Mouse (Mus musculus): ENCODE results near the gene Sh3bp5.

Sh3bp5 gene

DNA sequence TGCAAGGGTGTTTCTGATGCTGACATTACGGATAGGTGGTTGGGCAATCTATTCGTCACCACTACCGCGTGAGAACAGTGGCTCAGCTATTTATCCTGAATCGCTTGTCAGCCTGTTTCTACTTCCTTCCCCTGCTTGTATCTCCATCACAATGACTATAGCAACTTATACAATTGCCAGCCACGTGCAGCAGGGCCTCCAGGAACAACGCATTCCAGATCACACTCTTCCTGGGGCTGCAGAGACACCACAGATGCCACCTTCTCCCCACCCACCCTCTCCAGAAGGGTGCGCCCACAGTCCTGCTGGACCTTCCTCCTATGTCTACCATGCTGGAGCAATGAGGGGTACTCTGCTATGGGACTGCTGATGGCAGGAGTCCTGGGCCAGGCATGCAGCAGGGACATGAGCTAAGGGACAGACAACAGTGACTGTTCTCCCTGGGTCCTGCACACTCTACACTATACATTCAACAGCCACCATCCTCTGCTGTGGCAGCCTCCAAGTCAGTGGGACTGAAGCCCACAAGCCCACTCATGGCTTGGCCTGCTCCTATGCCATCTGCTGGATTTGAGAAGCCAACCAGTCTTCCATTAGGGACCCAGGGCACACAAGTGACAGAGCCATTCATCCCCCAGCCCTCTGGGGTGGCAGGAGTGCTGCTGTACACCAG lies 42.9 kb downstream of the Sh3bp5 start:
- DNase-seq (ENCODE audit: low spot score) = no peak

DNA sequence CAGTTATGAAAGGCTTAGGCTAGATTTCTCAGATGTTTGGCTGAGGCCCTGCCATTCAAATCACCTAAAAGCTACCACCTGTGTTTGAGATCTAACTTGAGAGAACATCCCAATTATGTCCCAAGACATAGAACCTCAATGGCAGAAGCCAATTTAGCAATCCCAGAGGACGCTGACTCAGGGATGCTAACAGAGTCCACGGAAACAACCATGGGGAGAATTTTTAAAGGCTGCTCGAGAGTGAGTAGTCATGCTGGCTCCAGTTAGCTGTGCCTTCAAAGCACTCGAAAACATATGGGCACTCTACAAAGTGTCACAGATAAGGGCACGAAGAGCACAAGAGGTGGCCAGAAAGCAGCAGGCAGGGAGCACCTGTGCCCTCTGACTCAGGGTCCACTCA lies 43.6 kb downstream of the Sh3bp5 start:
- DNase-seq (ENCODE audit: low spot score) = no peak

DNA sequence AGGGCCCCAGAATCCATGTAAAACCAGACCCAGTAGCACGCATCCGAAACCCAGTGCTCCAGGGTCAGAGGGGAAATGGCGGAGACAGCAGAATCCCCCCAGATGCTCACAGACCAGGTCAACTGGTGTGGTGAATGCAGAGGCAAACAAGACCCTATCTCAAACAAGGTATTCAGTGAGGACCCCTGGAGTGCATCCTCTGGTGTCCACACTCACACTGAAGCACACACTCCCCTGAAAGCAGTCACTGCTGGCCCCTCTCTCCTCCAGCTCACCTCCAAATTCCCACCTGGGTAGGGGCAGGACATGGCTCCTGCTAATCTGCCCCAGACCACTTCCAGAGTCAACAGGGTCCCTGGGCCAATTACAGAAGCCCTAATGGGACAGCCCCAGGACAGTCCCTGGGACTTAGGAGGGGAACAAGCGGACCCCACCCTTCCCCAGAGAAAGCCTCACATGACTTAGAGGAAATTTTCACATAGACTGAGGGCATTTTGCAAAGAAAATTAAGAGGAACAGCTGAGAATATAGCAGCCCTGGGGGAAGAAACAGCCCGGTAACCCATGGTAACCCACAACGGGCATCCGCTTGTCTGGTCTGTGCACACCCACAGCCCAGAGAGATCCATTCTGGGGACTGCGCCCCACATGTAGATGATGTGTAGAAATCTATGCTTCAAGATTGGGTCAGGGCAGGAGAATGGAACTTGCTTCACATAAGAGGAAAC lies 46.3 kb downstream of the Sh3bp5 start:
- DNase-seq (ENCODE audit: low spot score) = no peak

DNA sequence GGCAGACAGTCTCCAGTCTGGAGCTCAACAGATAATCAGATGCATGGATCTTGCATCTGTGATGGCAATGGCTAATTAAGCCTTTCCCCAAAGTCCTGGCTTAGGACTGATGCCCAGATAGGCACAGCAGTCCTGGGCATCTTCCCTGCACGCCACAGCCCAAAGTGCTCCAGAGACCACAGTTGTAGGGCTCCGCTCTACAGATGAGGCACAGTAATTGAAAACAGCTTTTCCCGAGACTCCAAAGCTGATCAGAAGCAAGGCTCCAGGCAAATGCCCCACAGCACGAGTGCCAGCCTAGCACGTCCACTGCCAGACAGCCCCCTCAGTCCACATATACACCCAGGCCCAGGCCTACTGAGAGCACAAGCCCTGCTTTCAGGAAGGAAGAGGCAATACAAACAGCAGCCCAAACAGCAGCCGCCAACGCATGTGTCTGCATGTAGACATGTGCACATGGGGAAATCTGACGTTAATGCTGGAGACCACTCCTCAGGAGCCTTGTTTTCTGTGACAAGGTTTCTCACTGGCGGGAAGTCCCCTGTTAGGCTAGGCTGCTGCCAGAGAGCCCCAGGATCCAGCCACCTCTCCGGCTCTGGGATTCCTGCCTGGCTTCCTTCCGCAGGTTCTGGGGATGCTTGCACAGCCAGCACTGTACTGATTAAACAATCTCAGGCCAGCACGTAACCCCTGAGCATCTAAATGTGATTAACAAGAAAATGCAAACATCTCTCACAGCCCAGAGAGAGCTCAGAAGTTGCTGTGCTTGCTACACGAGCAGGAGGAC lies 47.6 kb downstream of the Sh3bp5 start:
- no peak for DNase-seq (ENCODE audit: low spot score)

DNA sequence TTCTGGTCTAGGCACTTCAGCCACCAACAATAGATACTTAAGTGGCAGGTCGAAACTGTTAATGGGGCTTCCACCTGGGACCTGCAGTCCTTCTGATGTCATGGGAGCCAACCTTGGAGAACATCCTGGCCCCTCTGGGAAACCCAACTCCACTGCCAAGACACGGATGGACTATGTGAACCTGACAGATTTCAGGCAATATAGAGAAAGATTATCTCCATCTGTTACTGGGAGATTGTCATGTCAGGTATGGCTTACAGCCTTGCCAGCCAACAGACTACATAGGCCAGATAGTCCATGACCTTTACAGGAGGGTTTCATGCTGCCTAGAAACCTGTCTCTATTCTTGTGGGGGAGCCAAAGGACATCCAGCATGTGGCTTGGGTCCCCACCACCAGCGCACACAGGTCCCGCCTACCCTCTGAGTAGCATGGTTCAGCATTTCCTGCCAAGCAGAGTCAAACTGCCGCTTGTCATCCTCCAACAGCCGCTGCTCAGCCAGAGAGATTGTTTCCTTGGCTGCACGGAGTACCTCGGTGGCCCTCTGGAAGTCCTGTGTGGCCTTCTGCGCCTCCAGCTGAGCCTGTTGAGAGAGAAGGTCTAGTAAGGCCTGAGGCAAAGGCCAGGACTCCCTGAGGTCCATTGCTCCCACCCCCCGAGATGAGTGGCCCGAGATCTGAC lies 48.4 kb downstream of the Sh3bp5 start:
- no peak for DNase-seq (ENCODE audit: low spot score)

DNA sequence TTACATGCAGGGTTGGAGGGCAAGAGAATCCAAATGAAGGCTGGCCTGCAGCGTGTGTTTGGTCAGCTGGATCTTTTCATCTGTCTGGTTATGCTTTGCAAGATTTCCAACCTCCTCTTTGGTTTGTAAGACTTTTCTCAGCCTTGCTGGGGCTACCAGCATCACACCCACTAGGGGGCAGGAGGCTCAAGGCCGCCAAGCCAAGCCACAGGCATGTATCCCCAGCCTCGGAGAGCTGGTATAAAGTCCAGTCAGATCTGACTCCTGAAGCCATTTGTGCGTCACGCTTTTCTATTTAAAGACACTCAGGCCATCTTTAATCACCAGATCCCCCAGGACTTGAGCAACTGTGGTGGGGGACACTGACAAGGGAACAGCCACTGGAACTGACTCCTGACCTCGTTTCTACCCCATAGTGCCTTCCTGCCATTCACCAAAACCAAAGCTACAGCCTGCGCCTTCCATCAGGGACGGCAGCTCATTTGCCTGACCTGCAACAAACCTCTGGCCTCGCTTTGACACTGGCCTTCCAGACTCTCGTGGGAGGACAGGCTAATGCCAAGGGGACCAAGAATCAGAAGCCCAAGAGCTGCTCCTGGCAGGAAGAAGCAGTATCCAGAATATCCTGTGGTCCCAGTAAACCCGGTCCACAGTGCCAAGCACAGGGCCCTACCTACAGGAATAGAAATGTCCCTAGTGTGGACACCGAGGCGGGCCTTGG lies 49.7 kb downstream of the Sh3bp5 start:
- DNase-seq (ENCODE audit: low spot score) = peak; percentile 87

DNA sequence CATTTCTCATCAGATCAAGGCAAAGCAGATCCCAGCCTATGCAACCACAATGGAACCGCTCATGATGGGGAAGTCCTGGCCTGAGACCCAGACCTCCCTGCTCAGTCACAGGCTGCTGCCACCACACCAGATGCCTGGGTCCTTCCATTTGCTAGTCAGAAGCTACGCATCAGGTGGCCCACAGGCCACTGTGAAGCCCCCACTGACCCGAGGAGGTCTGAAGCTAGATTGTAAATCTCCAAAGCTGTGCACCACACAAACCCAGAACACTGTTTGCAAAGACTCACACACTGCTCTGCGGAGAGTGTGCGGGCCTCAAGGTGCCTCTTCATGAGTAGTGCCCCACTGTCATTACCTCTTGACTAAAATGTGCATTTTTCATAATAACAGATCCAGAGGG lies 50.5 kb downstream of the Sh3bp5 start:
- DNase-seq (ENCODE audit: low spot score) = no peak

DNA sequence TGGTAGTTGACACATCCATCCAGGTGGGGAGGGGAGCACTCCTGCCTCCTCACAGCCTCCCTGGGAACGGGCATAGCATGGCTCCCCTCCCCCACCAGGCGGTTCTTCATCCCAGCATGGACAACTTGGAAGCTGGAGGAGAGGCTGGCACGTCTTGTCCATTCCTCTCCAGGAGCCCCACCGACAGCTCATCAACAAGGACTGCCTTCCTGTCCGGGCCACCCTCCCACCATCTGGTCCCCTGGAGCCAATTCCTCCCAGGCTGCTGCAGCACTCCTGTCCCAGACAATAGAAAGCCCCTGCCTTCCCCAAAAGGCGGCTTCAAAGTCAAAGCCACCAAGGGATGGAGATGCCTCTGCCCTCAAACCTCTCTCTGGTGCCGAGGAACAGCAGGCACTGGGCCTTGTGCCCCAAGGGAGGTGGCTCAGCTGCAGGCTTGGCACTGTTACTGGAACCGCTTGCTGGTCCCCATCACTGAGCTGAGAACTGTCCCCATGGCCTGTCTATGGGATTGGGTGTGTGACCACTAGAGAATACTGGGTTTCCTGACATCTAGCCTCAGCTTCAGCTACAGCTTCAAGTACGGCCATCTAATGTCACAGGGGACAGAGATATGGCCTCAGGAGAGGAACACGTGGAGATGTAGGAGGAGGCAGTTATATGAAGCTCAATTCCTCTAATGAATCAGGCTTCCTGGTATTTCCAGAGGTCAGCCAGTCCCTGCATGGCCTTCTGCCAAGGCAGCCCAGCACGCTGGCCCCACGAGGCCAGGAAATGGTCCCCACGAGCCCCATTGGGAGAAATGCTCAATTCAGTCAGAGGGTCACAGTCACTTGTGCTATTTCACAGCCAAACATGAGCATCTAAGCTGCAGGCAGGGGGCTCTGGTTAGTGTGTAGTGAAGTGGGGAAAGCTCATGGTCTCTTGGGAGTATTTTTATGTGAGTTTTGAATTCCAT lies 51.2 kb downstream of the Sh3bp5 start:
- no peak for DNase-seq (ENCODE audit: low spot score)

DNA sequence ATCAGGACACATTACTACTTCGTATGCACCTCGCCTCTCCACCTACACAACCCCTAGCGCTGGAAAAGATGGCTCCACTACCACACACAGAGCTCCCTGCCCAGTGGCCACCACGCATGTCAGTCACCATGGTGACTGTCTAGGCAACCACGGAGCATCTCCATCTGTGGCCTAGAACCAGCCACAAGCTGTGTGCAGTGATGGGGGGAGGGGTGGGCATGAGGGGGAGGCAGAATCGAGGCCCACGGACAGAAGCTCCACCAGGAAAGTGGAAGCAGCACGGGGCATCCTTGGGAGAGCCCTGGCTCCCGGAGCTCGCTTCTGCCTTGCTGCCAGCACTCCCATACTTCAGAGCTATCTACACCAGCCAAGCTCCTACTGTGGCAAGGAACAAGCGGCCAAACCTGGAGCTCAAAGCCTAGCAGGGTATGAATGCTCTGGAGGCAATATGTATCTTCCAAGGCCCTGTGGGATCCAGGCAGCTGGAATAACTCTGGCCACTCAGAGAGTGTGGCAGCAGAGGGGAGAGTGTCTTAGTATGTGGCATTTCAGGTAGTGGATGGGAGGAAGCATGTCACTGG lies 52.3 kb downstream of the Sh3bp5 start:
- DNase-seq (ENCODE audit: low spot score) = no peak

DNA sequence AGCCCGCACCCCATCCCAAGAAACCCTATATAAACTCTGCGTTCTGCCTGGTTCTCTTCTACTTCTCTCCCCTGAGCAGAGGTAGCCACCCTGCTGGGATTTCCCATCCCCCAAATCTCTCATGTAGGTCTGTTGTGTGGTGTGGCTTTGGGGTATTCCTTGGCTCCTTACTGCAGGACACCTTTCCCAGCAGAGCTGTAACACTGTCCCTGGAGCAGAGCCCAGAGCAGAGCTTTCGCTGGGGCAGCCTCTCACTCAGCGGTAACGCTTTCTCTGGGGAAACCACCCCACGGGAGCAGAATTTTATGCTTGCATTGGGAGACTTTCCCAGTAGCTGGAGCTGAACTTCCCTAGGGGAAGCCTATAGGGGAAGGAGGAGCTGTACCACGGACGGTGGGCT lies 53.6 kb downstream of the Sh3bp5 start:
- no peak for DNase-seq (ENCODE audit: low spot score)

DNA sequence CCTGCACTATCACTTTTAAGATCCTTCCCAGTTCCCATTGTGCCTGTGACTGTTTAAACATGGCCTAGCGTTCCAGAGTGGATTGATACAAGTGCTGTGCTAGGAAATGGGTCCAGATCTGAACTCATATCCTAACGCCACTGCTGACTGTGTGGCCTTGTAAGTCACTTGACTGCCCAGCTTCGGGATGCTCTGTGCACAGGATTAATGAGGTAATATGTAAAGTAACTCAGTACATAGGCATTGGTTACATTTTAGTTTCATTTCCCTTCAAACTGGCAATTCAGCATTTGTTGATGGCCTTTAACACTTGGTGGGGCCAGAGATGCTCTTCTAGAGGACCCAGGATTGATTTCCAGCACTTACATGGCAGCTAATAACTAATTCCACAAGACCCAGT lies 59.5 kb downstream of the Sh3bp5 start:
- no peak for DNase-seq (ENCODE audit: low spot score)

DNA sequence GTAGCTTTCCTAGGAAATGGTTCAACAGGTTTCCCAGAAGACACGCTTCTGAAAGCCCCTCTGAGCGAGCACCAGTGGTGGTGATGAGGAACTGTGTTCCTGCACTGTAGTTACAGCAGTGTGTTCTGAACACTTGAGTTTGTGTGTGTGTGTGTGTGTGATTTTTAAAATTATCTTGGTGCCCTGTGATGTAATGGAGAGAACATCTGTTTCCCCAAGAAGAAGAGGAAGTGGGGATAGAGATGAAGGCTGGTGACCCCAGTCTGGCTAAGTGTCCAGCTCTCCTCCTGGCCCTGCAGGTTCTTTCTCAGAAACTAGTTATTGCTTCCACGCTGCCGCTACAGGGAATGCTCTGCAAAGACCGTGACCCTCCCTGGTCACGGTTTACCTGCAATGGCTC lies 61.5 kb downstream of the Sh3bp5 start:
- no peak for DNase-seq (ENCODE audit: low spot score)

DNA sequence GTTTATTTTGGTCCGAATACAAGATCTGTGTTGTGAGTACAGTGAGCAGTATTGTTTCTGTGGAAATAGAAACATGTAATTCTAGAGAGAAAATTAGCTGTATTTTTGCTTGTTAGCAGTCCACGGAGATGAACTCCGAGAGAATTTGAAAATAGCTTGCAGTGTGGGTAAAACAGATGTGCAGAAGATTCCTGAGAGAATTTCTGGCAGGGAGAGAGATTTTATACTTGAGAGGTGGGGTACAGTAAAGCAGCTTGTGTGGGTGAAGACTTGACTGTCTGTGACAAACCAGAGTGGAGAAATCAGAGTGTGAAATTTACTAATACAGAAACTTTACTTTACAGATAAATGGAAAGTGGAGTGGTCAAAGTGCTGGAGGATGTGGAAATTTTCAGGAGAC lies 66.5 kb downstream of the Sh3bp5 start:
- DNase-seq (ENCODE audit: low spot score) = no peak

DNA sequence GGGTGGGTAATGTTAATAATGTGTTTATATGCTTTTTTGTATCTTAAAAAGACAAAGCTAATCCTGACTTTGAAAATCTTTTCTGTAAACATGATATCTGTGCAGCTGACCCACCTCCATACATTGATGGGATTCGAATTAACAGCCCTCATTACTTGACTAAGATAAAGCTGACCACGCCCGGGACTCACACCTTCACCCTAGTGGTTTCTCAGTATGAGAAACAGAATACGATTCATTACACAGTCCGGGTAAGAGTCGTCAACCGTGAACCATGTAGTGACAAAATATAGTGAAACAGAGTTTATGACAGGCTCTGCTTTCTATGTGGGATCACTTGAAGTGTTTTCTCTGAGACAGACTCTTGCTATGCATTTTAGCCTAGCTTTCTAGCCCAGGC lies 67.9 kb downstream of the Sh3bp5 start:
- no peak for DNase-seq (ENCODE audit: low spot score)

DNA sequence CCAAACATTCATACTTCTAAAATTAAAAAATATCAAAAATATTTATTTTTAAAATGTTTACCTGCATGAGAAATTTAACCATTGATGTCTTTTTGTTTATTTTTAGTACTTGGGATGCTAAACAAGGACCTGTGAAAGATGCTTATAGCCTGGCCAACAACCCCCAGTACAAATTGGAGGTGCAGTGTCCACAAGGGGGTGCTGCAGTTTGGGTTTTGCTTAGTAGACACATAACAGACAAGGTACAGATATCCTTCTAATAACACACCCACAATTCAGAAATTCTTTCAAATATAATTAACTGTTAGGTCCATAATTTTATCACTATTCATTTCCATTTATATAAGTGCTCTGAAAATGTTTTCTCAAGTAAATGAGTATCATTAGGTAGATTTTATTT lies 70.5 kb downstream of the Sh3bp5 start:
- DNase-seq (ENCODE audit: low spot score) = peak; percentile 64

DNA sequence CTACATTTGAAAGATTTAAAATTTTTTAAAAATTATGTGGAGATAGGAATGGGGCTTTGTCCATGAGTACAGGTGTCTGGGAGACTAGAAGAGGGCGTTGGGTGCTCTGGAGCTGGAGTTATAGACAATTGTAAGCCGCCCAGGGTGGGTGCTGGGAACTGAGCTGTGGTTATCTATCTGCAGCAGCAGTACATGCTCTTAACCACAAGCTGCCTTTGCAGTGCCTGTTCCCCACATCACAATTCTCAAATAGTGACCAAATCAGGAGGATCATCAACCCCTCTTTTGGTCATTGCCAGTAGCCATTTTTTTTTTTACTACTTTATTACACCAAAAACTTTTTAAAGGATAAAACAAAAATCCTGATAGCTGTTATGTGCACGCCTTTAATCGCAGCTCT lies 71.3 kb downstream of the Sh3bp5 start:
- no peak for DNase-seq (ENCODE audit: low spot score)

DNA sequence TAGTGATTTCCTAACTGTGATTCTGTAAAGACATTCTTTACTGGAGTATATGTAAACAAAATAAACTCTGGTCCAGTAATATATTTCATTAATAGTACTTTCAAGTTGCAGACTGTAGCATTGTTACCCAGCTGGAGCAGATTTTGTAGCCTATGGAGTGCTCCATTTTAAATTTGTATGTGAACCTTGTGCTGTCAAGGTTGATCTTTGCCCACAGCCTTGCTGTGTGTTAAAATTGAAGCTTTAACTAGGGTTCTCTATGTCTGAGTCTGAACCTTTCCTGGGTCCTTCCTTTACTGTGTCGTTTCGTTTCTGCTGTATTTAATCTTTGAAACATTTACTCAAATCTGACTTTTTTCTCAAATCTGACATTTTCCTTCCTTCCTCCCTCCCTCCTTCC lies 73.6 kb downstream of the Sh3bp5 start:
- DNase-seq (ENCODE audit: low spot score) = no peak

DNA sequence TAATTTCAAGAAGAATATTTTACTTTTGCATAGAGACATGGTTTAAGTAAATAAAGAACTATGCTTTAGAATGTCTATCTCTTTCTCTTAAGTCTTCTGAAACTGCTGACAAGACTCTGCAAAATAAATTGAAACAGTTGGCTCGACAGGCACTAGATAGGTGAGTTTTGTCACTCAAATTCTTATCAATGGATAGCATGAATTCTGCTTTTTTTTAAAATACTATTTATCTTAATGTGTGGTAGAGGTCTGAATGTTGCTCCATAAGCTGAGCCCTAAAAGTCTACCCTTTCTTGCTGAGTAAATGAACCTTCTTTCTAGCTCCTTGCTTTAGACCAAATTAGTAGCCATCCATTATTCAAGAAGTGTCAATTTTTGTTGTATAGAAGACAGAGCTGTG lies 90.5 kb downstream of the Sh3bp5 start:
- DNase-seq (ENCODE audit: low spot score) = no peak

DNA sequence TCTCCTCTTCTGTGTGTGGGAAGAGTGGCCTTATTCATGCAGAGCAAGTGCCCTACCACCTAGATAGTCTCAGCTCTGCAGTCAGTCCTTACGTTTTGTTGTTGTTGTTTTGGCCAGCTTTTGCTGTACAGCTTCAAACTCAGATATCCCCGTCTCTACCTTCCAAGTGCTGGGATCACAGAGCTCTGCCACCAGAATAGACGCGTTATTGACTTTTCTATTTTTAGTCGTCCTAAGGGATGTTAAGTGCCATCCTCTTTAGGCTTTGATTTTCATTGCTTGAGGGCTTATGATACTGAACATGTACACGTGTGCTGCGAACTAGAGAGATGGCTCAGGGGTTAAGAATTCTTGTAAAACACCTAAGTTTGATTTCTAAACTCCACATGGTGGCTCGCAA lies 92.6 kb downstream of the Sh3bp5 start:
- no peak for DNase-seq (ENCODE audit: low spot score)

DNA sequence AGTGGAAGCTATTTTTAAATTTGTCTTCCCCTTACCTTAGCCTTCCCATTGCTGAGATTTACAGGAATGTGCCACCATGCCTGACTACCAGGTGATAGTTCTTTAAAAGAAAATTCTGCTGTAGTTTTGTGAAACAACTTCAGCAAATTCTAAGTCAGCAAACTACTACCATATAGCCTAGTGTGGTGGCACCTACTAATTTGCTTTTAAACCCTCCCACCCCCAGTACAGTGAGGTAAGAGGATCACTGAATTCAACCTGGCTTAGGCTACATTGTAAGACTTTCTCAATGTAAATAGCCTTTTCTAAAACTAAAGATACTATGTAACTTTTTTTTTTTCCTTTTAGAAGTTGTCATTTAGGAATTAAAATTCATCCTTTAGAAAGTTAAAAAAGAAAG lies 97.9 kb downstream of the Sh3bp5 start:
- no peak for DNase-seq (ENCODE audit: low spot score)
